Mouse (Mus musculus) hindbrain, postnatal 0 days (tissue): Measurements from ENCODE around the gene Gpalpp1. TPM values are rescaled to one million over a fixed set of nuclear protein-coding genes. Genes with fewer than 3 reads are reported as not detected.

Experiments used
- ATAC-seq: fragments of 200-750 bp; cut with Nextera tagmentation; 2 replicates; pipeline ENCODE4 v1.8.0; 2017; ENCODE audit warnings: mild to moderate bottlenecking, moderate TSS enrichment, moderate library complexity
- DNase-seq: peaks from one replicate; pipeline ENCODE4 v3.0.0-alpha.2; 2015; ENCODE audit warnings: low spot score
- H3K27ac ChIP-seq: fragments of 300-500 bp; sonication (generic); 2 replicates; pipeline ENCODE4 v1.5.1; 2014; ENCODE audit warnings: mild to moderate bottlenecking
- H3K27me3 ChIP-seq: fragments of 300-500 bp; sonication (generic); 2 replicates; pipeline ENCODE4 v1.6.1; 2014; ENCODE audit warnings: low read length, mixed read lengths; ENCODE audit not compliant: insufficient read depth
- H3K36me3 ChIP-seq: fragments of 300-500 bp; sonication (generic); 2 replicates; pipeline ENCODE4 v1.6.1; 2014; ENCODE audit warnings: low read length, mixed read lengths; ENCODE audit not compliant: insufficient read depth
- H3K4me1 ChIP-seq: fragments of 300-500 bp; sonication (generic); 2 replicates; pipeline ENCODE4 v1.6.1; 2014; ENCODE audit warnings: antibody characterized with exemption, low read length, mixed read lengths; ENCODE audit not compliant: insufficient read depth
- H3K4me2 ChIP-seq: fragments of 300-500 bp; sonication (generic); 2 replicates; pipeline ENCODE4 v1.6.1; 2014; ENCODE audit warnings: low read depth, mild to moderate bottlenecking, low read length, moderate library complexity, mixed read lengths
- H3K4me3 ChIP-seq: fragments of 300-500 bp; sonication (generic); 2 replicates; pipeline ENCODE4 v1.5.1; 2014; ENCODE audit warnings: low read length
- H3K9ac ChIP-seq: fragments of 300-500 bp; sonication (generic); replicated peaks from 2 replicates; pipeline ENCODE4 v1.6.1; 2014; ENCODE audit warnings: mild to moderate bottlenecking, low read length, moderate library complexity, mixed read lengths
- H3K9me3 ChIP-seq: fragments of 300-500 bp; sonication (generic); 2 replicates; pipeline ENCODE4 v1.6.1; 2016; ENCODE audit warnings: low read length, mixed read lengths
- CTCF ChIP-seq: IDR thresholded peaks from 2 replicates; pipeline ENCODE4 v1.5.1; 2016; ENCODE audit warnings: antibody characterized with exemption, control low read depth, low read depth
- WGBS: fragments of 180-500 bp; shearing (Covaris S2); extraction: QIAGEN DNeasy Blood & Tissue Kit; methylation state at CpG from one replicate; pipeline ENCODE4 v1.1.7; 2014; 5-methylcytosine and 5-hydroxymethylcytosine counted together
- polyA plus RNA-seq: library from polyadenylated mRNA; unstranded; fragments of >200 nt; fragmentation: Nextera tagmentation; extraction: Ambion mirVana; gene quantifications from 2 replicates; pipeline ENCODE4 v1.2.1, GENCODE M21; 2015
- total RNA-seq: library from RNA; depleted of rRNA; stranded (reverse); fragments of >200 nt; gene quantifications from 2 replicates; pipeline ENCODE4 v1.2.3, GENCODE M21; 2014; rRNA removed

The Gpalpp1 gene
- total RNA-seq (11.1 and 14.2 TPM in 2 replicates), polyA plus RNA-seq (7.1 and 8.1 TPM in 2 replicates)

DNA sequence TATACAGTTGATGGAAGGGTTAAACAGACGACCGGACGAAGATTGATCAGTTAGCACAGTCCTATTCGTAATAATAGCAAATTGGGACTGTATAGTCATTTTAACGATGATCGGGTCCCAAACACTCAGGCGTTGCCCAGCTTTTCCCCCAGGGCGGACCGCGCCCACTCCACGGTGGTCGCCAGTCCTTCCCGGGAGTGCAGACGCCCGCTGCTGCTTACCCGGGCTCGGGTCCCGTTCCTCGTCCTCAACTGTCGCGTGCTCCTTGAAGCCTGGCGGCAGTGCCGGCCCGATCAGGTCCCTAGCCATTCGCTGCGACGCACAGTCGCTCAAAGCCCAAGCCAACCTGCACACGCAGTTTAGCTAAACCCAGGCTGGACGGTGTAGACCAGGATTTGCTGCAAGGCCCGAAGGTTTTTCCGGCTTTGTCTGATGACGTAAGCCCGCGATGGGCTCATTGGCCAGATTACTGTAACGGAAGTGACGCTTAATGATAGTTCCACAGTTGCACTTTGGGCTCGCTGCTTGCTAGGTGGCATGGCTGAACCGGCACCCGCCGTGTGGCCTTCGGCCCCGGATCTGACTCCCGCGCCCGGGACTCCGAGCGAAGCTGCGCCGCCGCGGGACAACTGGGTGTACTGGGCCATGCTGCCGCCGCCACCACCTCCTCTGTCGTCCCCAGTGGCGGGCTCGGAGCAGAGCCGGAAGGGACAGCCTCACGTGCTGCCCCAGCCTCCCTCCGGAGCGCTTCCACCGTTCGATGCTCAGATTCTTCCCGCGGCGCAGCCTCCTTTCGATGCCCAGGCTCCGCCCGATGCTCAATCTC, at the start of gene Gpalpp1, which contains the start of gene Nufip1:
Gpalpp1 (minus strand) TSS at position 365 of the 826 bp plus-strand sequence.
Nufip1 (plus strand) TSS at position 496 of the 826 bp plus-strand sequence.
- Histone ChIP-seq H3K9ac (peak within 1 kb of the TSS; percentile 74), H3K4me3 (peak within 1 kb of the TSS; percentile 90), H3K9me3 (no peaks in the 10 kb centered on the region), H3K36me3 (peaks cover 15% of the 10 kb centered on the region), H3K4me1 (peaks cover 11% of the 10 kb centered on the region; the same call in 1 of the 2 replicates), H3K27me3 (no peaks in the 10 kb centered on the region), H3K27ac (peak within 1 kb of the TSS; percentile 85), H3K4me2 (peak within 1 kb of the TSS; percentile 94)
- peak; percentile 37 for TF ChIP-seq CTCF
- WGBS, result under 1% methylated on average over 69 of the region's 69 CpGs
- DNase-seq (peak; percentile 98), ATAC-seq (peak; percentile 99)

DNA sequence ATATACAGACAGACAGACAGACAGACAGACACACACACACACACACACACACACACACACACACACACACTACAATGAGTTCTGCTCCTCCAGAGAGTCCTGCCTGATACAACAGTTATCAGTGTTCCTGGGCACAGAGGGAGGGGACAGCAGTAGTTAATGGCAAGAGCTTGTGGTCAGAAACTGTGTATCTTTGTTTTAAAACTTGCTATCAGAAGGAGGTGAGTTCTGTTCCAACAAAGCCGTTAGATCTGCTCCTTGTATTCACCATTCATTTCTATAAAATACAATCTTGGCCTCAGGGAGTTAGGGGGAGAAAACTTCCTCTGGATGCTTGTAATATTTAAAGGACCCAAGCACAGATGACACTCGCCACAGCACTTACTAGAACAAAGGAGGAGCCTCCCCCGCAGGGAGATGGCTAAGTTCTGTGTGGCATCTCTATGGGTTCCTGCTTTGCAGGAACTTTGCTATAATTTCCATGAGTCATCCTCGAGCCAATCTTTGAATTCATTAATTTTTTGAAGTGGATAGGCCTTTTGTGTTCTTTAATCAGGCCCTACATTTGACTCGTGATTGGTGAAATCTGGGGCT, 47.7 kb upstream of the Gpalpp1 start:
- Histone ChIP-seq H3K4me2 (no peak overlapping the region), H3K36me3 (no peaks in the 10 kb centered on the region), H3K27me3 (no peaks in the 10 kb centered on the region), H3K9me3 (no peaks in the 10 kb centered on the region), H3K9ac (no peak overlapping the region), H3K4me1 (no peaks in the 10 kb centered on the region), H3K27ac (no peak overlapping the region), H3K4me3 (no peak overlapping the region)
- ATAC-seq, result no peak
- TF ChIP-seq CTCF, result no peak
- no peak for DNase-seq
- WGBS, result 37% methylated on average over 5 of the region's 5 CpGs

- Histone ChIP-seq H3K9me3 (no peaks in the 10 kb centered on the region), H3K27ac (no peak overlapping the region), H3K4me3 (peak overlapping the region; percentile 77; the same call in 1 of the 2 replicates), H3K9ac (no peak overlapping the region; the same call in 1 of the 2 replicates), H3K4me1 (no peaks in the 10 kb centered on the region), H3K27me3 (no peaks in the 10 kb centered on the region), H3K36me3 (no peaks in the 10 kb centered on the region), H3K4me2 (peak overlapping the region; percentile 71)
- no peak for ATAC-seq
- no peak for DNase-seq
- TF ChIP-seq CTCF, result no peak
- WGBS, result 27% methylated on average over 6 of the region's 6 CpGs
Measured at GRCm38 (mm10) chr14:76153828-76154227, 43.3 kb upstream of the Gpalpp1 start.

DNA sequence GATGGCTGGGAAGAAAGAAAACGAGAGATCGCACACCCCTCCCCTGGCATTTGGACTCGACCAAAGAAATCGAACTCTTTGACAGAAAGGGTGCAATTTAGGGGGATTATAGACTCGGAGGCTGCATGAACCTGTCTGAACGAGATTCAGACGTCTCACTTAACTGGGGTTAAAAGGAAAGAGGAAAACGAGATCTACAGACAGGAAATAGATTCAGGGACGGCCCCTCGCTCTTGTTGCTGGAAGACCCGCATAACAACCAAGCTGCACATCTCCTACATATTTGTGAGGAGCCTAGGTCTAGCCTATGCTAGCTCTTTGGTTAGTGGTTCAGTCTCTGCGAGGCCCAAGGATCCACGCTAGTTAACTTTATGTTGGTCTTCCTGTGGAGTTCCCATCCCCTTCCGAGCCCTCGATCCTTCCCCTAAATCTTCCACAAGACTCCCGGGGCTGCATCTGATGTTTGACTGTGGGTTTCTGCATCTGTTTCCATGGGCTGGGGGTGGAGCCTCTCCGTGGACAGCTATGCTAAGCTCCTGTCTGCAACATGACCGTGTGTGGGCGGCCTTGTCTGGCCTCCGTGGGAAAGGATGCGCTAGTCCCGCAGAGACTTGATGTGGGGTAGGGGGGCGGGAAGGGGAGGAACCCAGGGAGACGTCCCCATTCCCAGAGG, 42.6 kb upstream of the Gpalpp1 start:
- ATAC-seq (peak; percentile 73), DNase-seq (peak; percentile 58)
- Histone ChIP-seq H3K4me1 (no peaks in the 10 kb centered on the region), H3K9me3 (no peaks in the 10 kb centered on the region), H3K4me2 (peak overlapping the region; percentile 71), H3K27me3 (no peaks in the 10 kb centered on the region), H3K4me3 (peak overlapping the region; percentile 77), H3K36me3 (no peaks in the 10 kb centered on the region), H3K9ac (peak overlapping the region; percentile 41), H3K27ac (peak overlapping the region; percentile 97)
- TF ChIP-seq CTCF, result no peak
- WGBS, result 5% methylated on average over 24 of the region's 24 CpGs

DNA sequence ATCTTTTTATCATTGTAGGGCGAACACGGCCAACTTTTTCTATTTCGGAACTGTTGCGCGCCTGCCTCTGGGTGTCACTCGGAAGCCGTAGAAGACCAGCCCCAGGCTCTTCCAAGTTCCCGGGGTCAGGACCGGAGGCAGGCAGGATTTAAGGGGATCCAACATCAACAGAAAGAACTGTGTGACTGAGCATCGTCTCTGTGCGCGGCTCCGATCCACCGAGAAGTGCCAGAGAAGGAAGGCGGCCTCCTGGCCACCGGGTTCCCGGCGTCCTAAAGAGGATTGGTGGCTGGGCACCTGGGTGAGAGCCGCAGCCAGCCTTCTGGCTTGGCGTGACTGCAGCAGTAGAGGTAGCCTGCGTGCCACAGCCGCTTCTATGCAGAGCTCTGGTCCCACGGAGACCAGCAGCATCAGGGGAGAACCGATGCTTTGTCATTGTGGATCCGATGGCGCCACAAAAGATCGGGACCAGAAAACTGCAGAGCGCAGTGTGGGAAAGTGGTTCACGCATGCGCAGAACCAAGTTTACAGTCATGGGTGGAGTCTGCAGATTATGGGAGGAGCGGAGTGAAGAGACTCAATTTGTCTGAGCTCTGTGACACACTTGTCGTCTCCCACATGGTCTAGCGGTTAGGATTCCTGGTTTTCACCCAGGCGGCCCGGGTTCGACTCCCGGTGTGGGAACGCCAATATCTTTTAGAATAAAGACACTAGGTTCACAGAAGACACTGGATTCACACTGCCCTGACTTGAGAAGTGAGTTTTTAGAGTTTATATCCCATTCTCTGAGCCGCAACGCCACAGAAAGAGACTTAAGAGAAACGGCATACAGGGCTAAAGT, 41.8 kb upstream of the Gpalpp1 start:
- Histone ChIP-seq H3K9ac (peak overlapping the region; percentile 71), H3K4me2 (peak overlapping the region; percentile 71)
- peak; percentile 65 for TF ChIP-seq CTCF

DNA sequence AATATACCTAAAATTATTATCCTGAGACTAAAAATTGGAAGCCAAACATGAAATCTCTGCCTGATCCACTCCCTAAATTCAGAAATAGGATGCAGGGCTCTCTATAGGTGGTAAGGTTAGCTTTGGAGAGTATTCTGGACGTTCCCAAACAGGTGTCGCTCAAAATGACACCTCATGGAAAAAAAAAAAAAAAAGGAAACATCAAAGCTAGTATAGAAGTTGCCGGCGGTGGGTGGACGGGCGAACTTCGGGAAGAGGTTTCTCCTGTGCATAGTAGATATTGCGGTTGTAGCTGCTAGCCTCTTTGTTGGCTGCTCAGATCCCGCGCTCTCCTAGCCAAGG, 41.2 kb upstream of the Gpalpp1 start:
- Histone ChIP-seq H3K4me1 (no peaks in the 10 kb centered on the region), H3K36me3 (no peaks in the 10 kb centered on the region), H3K27ac (peak overlapping the region; percentile 97; the same call in 1 of the 2 replicates), H3K27me3 (no peaks in the 10 kb centered on the region), H3K4me3 (peak overlapping the region; percentile 77), H3K4me2 (peak overlapping the region; percentile 71), H3K9ac (peak overlapping the region; percentile 71), H3K9me3 (no peaks in the 10 kb centered on the region)
- under 1% methylated on average over 10 of the region's 10 CpGs for WGBS
- ATAC-seq (no peak), DNase-seq (no peak)
- TF ChIP-seq CTCF, result no peak

More for the DNA sequence above, 41.8 kb upstream of the Gpalpp1 start:
- under 1% methylated on average over 41 of the region's 41 CpGs for WGBS
- Histone ChIP-seq H3K4me1 (no peaks in the 10 kb centered on the region), H3K9me3 (no peaks in the 10 kb centered on the region), H3K36me3 (no peaks in the 10 kb centered on the region), H3K27me3 (no peaks in the 10 kb centered on the region), H3K4me3 (peak overlapping the region; percentile 77), H3K27ac (peak overlapping the region; percentile 97)
- ATAC-seq, result peak; percentile 96
- peak; percentile 98 for DNase-seq
